8 mouse cellular contexts compared by ENCODE assay signal in the genomic region with DNA sequence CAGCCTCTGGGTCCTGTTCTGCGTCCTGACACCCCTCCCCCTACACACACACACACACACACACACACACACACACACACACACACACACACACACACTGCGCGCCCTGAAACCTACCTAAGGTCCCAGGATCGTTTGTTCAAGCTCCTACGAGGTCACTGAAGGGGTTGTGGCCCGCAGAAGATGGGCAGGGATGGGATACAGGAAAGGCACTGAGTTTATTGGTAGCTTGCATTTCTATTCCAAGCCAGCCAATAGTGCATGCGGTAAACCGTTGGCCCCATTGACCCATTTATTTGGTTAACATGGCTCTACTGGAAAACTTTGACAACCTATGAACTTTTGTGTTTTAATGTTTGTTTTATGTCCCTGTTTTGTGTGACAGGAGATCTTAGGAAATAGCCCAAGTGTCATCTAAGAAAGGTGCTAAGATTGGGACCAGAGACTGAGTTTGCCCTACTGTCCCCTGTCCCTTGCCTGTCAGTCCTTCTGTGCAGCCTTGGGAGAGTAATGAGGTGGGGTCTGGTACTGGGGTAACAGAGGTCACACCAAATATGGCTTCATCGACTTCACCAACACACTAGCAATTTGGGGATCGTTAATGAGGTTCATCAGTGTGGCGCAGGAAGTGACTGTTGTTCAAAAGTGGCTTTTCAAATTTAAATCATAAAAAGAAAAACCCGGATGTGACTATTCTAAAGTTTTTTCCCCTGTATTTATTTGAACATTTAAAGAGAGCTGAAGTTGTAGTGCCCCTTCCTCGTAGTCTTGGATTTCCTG. TPM values are rescaled to one million over a fixed set of nuclear protein-coding genes. Genes with fewer than 3 reads are reported as not detected.
DNase-seq lines count a peak whose midpoint lies in the region; ATAC-seq and TF ChIP-seq lines count a peak whose summit lies in the region.

No protein-coding gene starts in this region.

- TF ChIP-seq CTCF in layer of hippocampus, adult 2 months (conservative IDR thresholded peaks at IDR 0.05), result no peak
- TF ChIP-seq CTCF in intestine, postnatal 0 days (IDR thresholded peaks at IDR 0.05; ENCODE audit: low read depth), result no peak

- peak overlapping the region; percentile 90 for H3K27ac ChIP-seq in layer of hippocampus, adult 2 months
- peak overlapping the region; percentile 94 for H3K27ac ChIP-seq in embryonic facial prominence, embryonic 14.5 days (replicated peaks; ENCODE audit: low read depth, low read length)
- H3K27ac ChIP-seq in intestine, postnatal 0 days (ENCODE audit: low read depth, low read length), result peak overlapping the region; percentile 79; the same call in 1 of the 2 replicates

- intact Hi-C loops in left cerebral cortex, postnatal 36 days (cut with DNase I), result loop anchor here (2.0 to 10.0 kb wide), 2 partner anchors 33 to 111 kb away; partner anchors contain the start of genes Ifnar1 and Il10rb

- DNase-seq in layer of hippocampus, adult 2 months (ENCODE audit: low spot score in 2 of 2), result no peak
- no peak for DNase-seq in layer of hippocampus, adult 8-10 months (ENCODE audit: low spot score in 2 of 2)
- DNase-seq in embryonic facial prominence, embryonic 14.5 days (ENCODE audit: low spot score), result no peak
- DNase-seq in cerebellum, adult 11-12 months, result no peak
- no peak for DNase-seq in urinary bladder, postnatal 10 days (ENCODE audit: low spot score)
- no peak for DNase-seq in left cerebral cortex, postnatal 36 days (ENCODE audit: low spot score in 2 of 2)

- 38% methylated on average over 11 of the region's 13 CpGs for whole genome bisulfite sequencing in embryonic facial prominence, embryonic 14.5 days
- WGBS in intestine, postnatal 0 days, result 36% methylated on average over 13 of the region's 13 CpGs

- peak overlapping the region; percentile 74 for H3K4me2 ChIP-seq in embryonic facial prominence, embryonic 14.5 days (ENCODE audit: low read depth, low read length)
- peak overlapping the region; percentile 79 for H3K4me2 ChIP-seq in intestine, postnatal 0 days (replicated peaks; ENCODE audit: low read depth)
- H3K4me2 ChIP-seq in myocyte (ENCODE audit: low read depth), result peak overlapping the region; percentile 78

- TF ChIP-seq POLR2A in myocyte (IDR thresholded peaks at IDR 0.05; ENCODE audit: insufficient read length, low read depth), result no peak

- H3K27me3 ChIP-seq in embryonic facial prominence, embryonic 14.5 days (replicated peaks; ENCODE audit: control insufficient read depth, insufficient read depth, low read length), result no peaks in the 10 kb centered on the region
- no peaks in the 10 kb centered on the region for H3K27me3 ChIP-seq in intestine, postnatal 0 days (replicated peaks; ENCODE audit: control insufficient read depth, insufficient read depth, low read length)
- H3K27me3 ChIP-seq in myocyte (ENCODE audit: control insufficient read depth, insufficient read depth, insufficient read length), result no peaks in the 10 kb centered on the region

- peaks cover 23% of the 10 kb centered on the region for H3K79me2 ChIP-seq in myocyte (ENCODE audit: control insufficient read depth, insufficient read depth)

- H3K9me3 ChIP-seq in embryonic facial prominence, embryonic 14.5 days (ENCODE audit: control insufficient read depth, low read length), result no peaks in the 10 kb centered on the region
- no peaks in the 10 kb centered on the region for H3K9me3 ChIP-seq in intestine, postnatal 0 days (ENCODE audit: control insufficient read depth)

- peak overlapping the region; percentile 87 for H3ac ChIP-seq in myocyte (ENCODE audit: control insufficient read depth, insufficient read length)

- peaks cover 13% of the 10 kb centered on the region for H3K4me1 ChIP-seq in embryonic facial prominence, embryonic 14.5 days (ENCODE audit: control insufficient read depth, insufficient read depth, low read length)
- H3K4me1 ChIP-seq in intestine, postnatal 0 days (replicated peaks; ENCODE audit: control insufficient read depth, insufficient read depth, low read length), result no peaks in the 10 kb centered on the region

- peak overlapping the region; percentile 96 for H3K4me3 ChIP-seq in layer of hippocampus, adult 2 months
- H3K4me3 ChIP-seq in embryonic facial prominence, embryonic 14.5 days (ENCODE audit: low read depth, low read length), result peak overlapping the region; percentile 94
- peak overlapping the region; percentile 77 for H3K4me3 ChIP-seq in intestine, postnatal 0 days (ENCODE audit: low read depth, low read length)
- peak overlapping the region; percentile 89 for H3K4me3 ChIP-seq in myocyte

- ATAC-seq in embryonic facial prominence, embryonic 14.5 days (ENCODE audit: low read depth), result no peak
- no peak for ATAC-seq in intestine, postnatal 0 days

- peak overlapping the region; percentile 95 for H3K9ac ChIP-seq in embryonic facial prominence, embryonic 14.5 days (ENCODE audit: low read depth, low read length)
- H3K9ac ChIP-seq in intestine, postnatal 0 days (ENCODE audit: low read depth, low read length), result peak overlapping the region; percentile 86

- no peaks in the 10 kb centered on the region for H3K36me3 ChIP-seq in embryonic facial prominence, embryonic 14.5 days (ENCODE audit: control insufficient read depth, insufficient read depth, low read length)
- no peaks in the 10 kb centered on the region for H3K36me3 ChIP-seq in intestine, postnatal 0 days (ENCODE audit: control insufficient read depth, insufficient read depth)
- H3K36me3 ChIP-seq in myocyte (ENCODE audit: control insufficient read depth, insufficient read depth), result no peaks in the 10 kb centered on the region

TF ChIP-seq in myocyte, 11 proteins besides CTCF, POLR2A, EP300 and RAD21:
- TF ChIP-seq MYOG (IDR thresholded peaks at IDR 0.05; ENCODE audit: control insufficient read depth in 1 of 3, insufficient read depth in 1 of 3, insufficient read length in 2 of 3, low read depth in 2 of 3), result no peak
- TF ChIP-seq SRF (IDR thresholded peaks at IDR 0.05; ENCODE audit: control insufficient read depth, insufficient read length, low read depth), result no peak
- no peak for TF ChIP-seq USF1 (IDR thresholded peaks at IDR 0.05; ENCODE audit: low read depth)
- TF ChIP-seq MAX (IDR thresholded peaks at IDR 0.05; ENCODE audit: low read depth), result no peak
- no peak for TF ChIP-seq CEBPB (IDR thresholded peaks at IDR 0.05; ENCODE audit: insufficient read depth, poor library complexity, severe bottlenecking)
- no peak for TF ChIP-seq TCF3 (IDR thresholded peaks at IDR 0.05; ENCODE audit: insufficient read length, low read depth)
- TF ChIP-seq E2F4 (IDR thresholded peaks at IDR 0.05; ENCODE audit: insufficient read depth), result no peak
- no peak for TF ChIP-seq TCF12 (IDR thresholded peaks at IDR 0.05; ENCODE audit: insufficient read depth, poor library complexity, severe bottlenecking)
- no peak for TF ChIP-seq MYOD1 (IDR thresholded peaks at IDR 0.05; ENCODE audit: control insufficient read depth in 1 of 3, insufficient read length in 2 of 3, low read depth in 2 of 3)
- TF ChIP-seq REST (IDR thresholded peaks at IDR 0.05; ENCODE audit: insufficient read depth, insufficient read length), result no peak
- no peak for TF ChIP-seq POLR2AphosphoS2 (IDR thresholded peaks at IDR 0.05; ENCODE audit: insufficient read length, low read depth)
TF ChIP-seq in myocyte: peak in this region for 0.

RNA-seq across cellular contexts. Expression of gene Ifnar2, which starts 1.1 kb away (rescaled TPM):
- total RNA-seq in layer of hippocampus, adult 2 months (2021), result 10 to 100 TPM; 19.8 to 25.5 TPM
- total RNA-seq in layer of hippocampus, adult 8-10 months (2022), result 10 to 100 TPM; 21.3 to 48.8 (median 34.5) TPM
- polyA plus RNA-seq in embryonic facial prominence, embryonic 14.5 days (2014; fragmentation: Nextera tagmentation; extraction: Ambion mirVana), result 62.7 and 67.7 TPM in 2 replicates
- polyA plus RNA-seq in intestine, postnatal 0 days (2015; fragmentation: Nextera tagmentation; extraction: Ambion mirVana), result 68.4 and 75.5 TPM in 2 replicates
- 47.0 TPM for polyA plus RNA-seq in myocyte (2012; fragmentation: generic; extraction: Trizol)
- total RNA-seq in left cerebral cortex, postnatal 36 days (2021), result 10 to 100 TPM; 19.4 to 25.1 TPM

RNA-seq across cellular contexts. Expression of gene Gm21970, which starts 17.9 kb away (rescaled TPM):
- total RNA-seq in layer of hippocampus, adult 2 months (2021), result not detected
- total RNA-seq in layer of hippocampus, adult 8-10 months (2022), result under 1 TPM in 1 of 4 experiments, not detected in 3; 0.72 TPM
- not detected in 2 replicates for polyA plus RNA-seq in embryonic facial prominence, embryonic 14.5 days (2014; fragmentation: Nextera tagmentation; extraction: Ambion mirVana)
- not detected in 2 replicates for polyA plus RNA-seq in intestine, postnatal 0 days (2015; fragmentation: Nextera tagmentation; extraction: Ambion mirVana)
- polyA plus RNA-seq in myocyte (2012; fragmentation: generic; extraction: Trizol), result not detected
- total RNA-seq in left cerebral cortex, postnatal 36 days (2021), result not detected

RNA-seq across cellular contexts. Expression of gene Il10rb, which starts 32.3 kb away (rescaled TPM):
- 1 to 10 TPM; 8.6 to 9.0 TPM for total RNA-seq in layer of hippocampus, adult 2 months (2021)
- 10 to 100 TPM in 3 of 4 experiments, 1 to 10 TPM in 1; 9.6 to 18.3 (median 14.3) TPM for total RNA-seq in layer of hippocampus, adult 8-10 months (2022)
- 32.6 and 33.2 TPM in 2 replicates for polyA plus RNA-seq in embryonic facial prominence, embryonic 14.5 days (2014; fragmentation: Nextera tagmentation; extraction: Ambion mirVana)
- 123 and 124 TPM in 2 replicates for polyA plus RNA-seq in intestine, postnatal 0 days (2015; fragmentation: Nextera tagmentation; extraction: Ambion mirVana)
- polyA plus RNA-seq in myocyte (2012; fragmentation: generic; extraction: Trizol), result 13.7 TPM
- total RNA-seq in left cerebral cortex, postnatal 36 days (2021), result 10 to 100 TPM in 1 of 2 experiments, 1 to 10 TPM in 1; 9.4 to 10.2 TPM
